Mouse (Mus musculus) kidney, embryonic 15.5 days (tissue): Measurements from ENCODE around the gene Nrcam. TPM values are rescaled to one million over a fixed set of nuclear protein-coding genes. Genes with fewer than 3 reads are reported as not detected.

Experiments used
- ATAC-seq: fragments of 200-750 bp; cut with Nextera tagmentation; replicated peaks from 2 replicates; pipeline ENCODE4 v1.8.0; 2017; ENCODE audit warnings: moderate TSS enrichment; ENCODE audit not compliant: low FRiP score
- H3K27ac ChIP-seq: fragments of 300-500 bp; sonication (generic); 2 replicates; pipeline ENCODE4 v1.5.1; 2015; ENCODE audit warnings: mild to moderate bottlenecking, inconsistent platforms
- H3K27me3 ChIP-seq: fragments of 300-500 bp; sonication (generic); 2 replicates; pipeline ENCODE4 v1.6.1; 2015; ENCODE audit warnings: inconsistent platforms
- H3K36me3 ChIP-seq: fragments of 300-500 bp; sonication (generic); 2 replicates; pipeline ENCODE4 v1.6.1; 2015; ENCODE audit warnings: inconsistent platforms
- H3K4me1 ChIP-seq: fragments of 300-500 bp; sonication (generic); 2 replicates; pipeline ENCODE4 v1.6.1; 2015; ENCODE audit warnings: inconsistent platforms
- H3K4me2 ChIP-seq: fragments of 300-500 bp; sonication (generic); 2 replicates; pipeline ENCODE4 v1.6.1; 2015; ENCODE audit warnings: moderate library complexity, mild to moderate bottlenecking, inconsistent platforms
- H3K4me3 ChIP-seq: fragments of 300-500 bp; sonication (generic); replicated peaks from 2 replicates; pipeline ENCODE4 v1.5.1; 2015; ENCODE audit warnings: mild to moderate bottlenecking, inconsistent platforms
- H3K9ac ChIP-seq: fragments of 300-500 bp; sonication (generic); 2 replicates; pipeline ENCODE4 v1.6.1; 2015; ENCODE audit warnings: mild to moderate bottlenecking, inconsistent platforms
- H3K9me3 ChIP-seq: fragments of 300-500 bp; sonication (generic); replicated peaks from 2 replicates; pipeline ENCODE4 v1.6.1; 2016; ENCODE audit warnings: inconsistent platforms
- WGBS: fragments of 180-500 bp; shearing (Covaris S2); methylation state at CpG from one replicate; pipeline ENCODE4 v1.1.7; 2015; ENCODE audit warnings: mixed read lengths; 5-methylcytosine and 5-hydroxymethylcytosine counted together
- polyA plus RNA-seq: library from polyadenylated mRNA; unstranded; fragments of >200 nt; fragmentation: Nextera tagmentation; extraction: Ambion mirVana; gene quantifications from 2 replicates; pipeline ENCODE4 v1.2.1, GENCODE M21; 2015

The Nrcam gene
- polyA plus RNA-seq, 1 experiment from 2014 or later, result 10.8 TPM

- WGBS, result 76% methylated on average over 8 of the region's 8 CpGs
- Histone ChIP-seq H3K27ac (no peak overlapping the region), H3K27me3 (no peaks in the 10 kb centered on the region), H3K36me3 (no peaks in the 10 kb centered on the region), H3K4me1 (no peaks in the 10 kb centered on the region), H3K4me3 (no peak overlapping the region), H3K9me3 (no peaks in the 10 kb centered on the region), H3K4me2 (no peak overlapping the region), H3K9ac (no peak overlapping the region)
- no peak for ATAC-seq
Measured at GRCm38 (mm10) chr12:44378431-44379161, 49.9 kb downstream of the Nrcam start.

- Histone ChIP-seq H3K4me3 (no peak overlapping the region), H3K9me3 (no peaks in the 10 kb centered on the region), H3K27me3 (no peaks in the 10 kb centered on the region), H3K27ac (no peak overlapping the region), H3K36me3 (no peaks in the 10 kb centered on the region), H3K9ac (no peak overlapping the region), H3K4me1 (no peaks in the 10 kb centered on the region), H3K4me2 (no peak overlapping the region)
- ATAC-seq, result no peak
- 95% methylated on average over 4 of the region's 4 CpGs for WGBS
Measured at GRCm38 (mm10) chr12:44380805-44381204, 52.1 kb downstream of the Nrcam start.

GRCm38 (mm10) chr12:44386398-44386797 lies 57.7 kb downstream of the Nrcam start:
- no peaks in the 10 kb centered on the region for H3K36me3 ChIP-seq
- WGBS, result 72% methylated on average over 7 of the region's 7 CpGs
- H3K27me3 ChIP-seq, result no peaks in the 10 kb centered on the region
- no peak for ATAC-seq
- no peak overlapping the region for H3K9ac ChIP-seq
- H3K4me3 ChIP-seq, result no peak overlapping the region
- no peaks in the 10 kb centered on the region for H3K4me1 ChIP-seq
- H3K27ac ChIP-seq, result no peak overlapping the region
- no peak overlapping the region for H3K4me2 ChIP-seq
- H3K9me3 ChIP-seq, result no peaks in the 10 kb centered on the region

- ATAC-seq, result no peak
- Histone ChIP-seq H3K9me3 (no peaks in the 10 kb centered on the region), H3K36me3 (no peaks in the 10 kb centered on the region), H3K4me1 (no peaks in the 10 kb centered on the region), H3K4me3 (no peak overlapping the region), H3K27ac (no peak overlapping the region), H3K27me3 (no peaks in the 10 kb centered on the region), H3K9ac (no peak overlapping the region), H3K4me2 (no peak overlapping the region)
- WGBS, result 52% methylated on average over 1 of the region's 1 CpGs
Measured at GRCm38 (mm10) chr12:44388220-44388619, 59.5 kb downstream of the Nrcam start.

- Histone ChIP-seq H3K4me2 (no peak overlapping the region), H3K9ac (no peak overlapping the region), H3K27me3 (no peaks in the 10 kb centered on the region), H3K36me3 (no peaks in the 10 kb centered on the region), H3K4me3 (no peak overlapping the region), H3K27ac (no peak overlapping the region), H3K9me3 (no peaks in the 10 kb centered on the region), H3K4me1 (no peaks in the 10 kb centered on the region)
- WGBS, result 86% methylated on average over 5 of the region's 5 CpGs
- ATAC-seq, result no peak
Measured at GRCm38 (mm10) chr12:44390391-44391137, 61.9 kb downstream of the Nrcam start.

- no peaks in the 10 kb centered on the region for H3K36me3 ChIP-seq
- H3K27me3 ChIP-seq, result no peaks in the 10 kb centered on the region
- H3K9ac ChIP-seq, result no peak overlapping the region
- H3K4me1 ChIP-seq, result no peaks in the 10 kb centered on the region
- H3K27ac ChIP-seq, result no peak overlapping the region
- ATAC-seq, result peak; percentile 46; the same call in 1 of the 2 replicates
- no peak overlapping the region for H3K4me2 ChIP-seq
- no peak overlapping the region for H3K4me3 ChIP-seq
- no peaks in the 10 kb centered on the region for H3K9me3 ChIP-seq
- 61% methylated on average over 3 of the region's 3 CpGs for WGBS
Measured at GRCm38 (mm10) chr12:44394901-44395300, 66.2 kb downstream of the Nrcam start.

GRCm38 (mm10) chr12:44397782-44398181 lies 69.1 kb downstream of the Nrcam start:
- 23% methylated on average over 5 of the region's 5 CpGs for WGBS
- Histone ChIP-seq H3K36me3 (no peaks in the 10 kb centered on the region), H3K4me1 (no peaks in the 10 kb centered on the region), H3K27ac (no peak overlapping the region), H3K4me2 (no peak overlapping the region), H3K27me3 (no peaks in the 10 kb centered on the region), H3K9me3 (no peaks in the 10 kb centered on the region), H3K9ac (no peak overlapping the region), H3K4me3 (no peak overlapping the region)
- ATAC-seq, result no peak

- Histone ChIP-seq H3K4me1 (no peaks in the 10 kb centered on the region), H3K27me3 (no peaks in the 10 kb centered on the region), H3K27ac (no peak overlapping the region), H3K9me3 (no peaks in the 10 kb centered on the region), H3K9ac (no peak overlapping the region), H3K4me2 (no peak overlapping the region), H3K4me3 (no peak overlapping the region), H3K36me3 (no peaks in the 10 kb centered on the region)
- 88% methylated on average over 1 of the region's 1 CpGs for WGBS
- no peak for ATAC-seq
Measured at GRCm38 (mm10) chr12:44402134-44402533, 73.4 kb downstream of the Nrcam start.

GRCm38 (mm10) chr12:44403270-44403669 lies 74.6 kb downstream of the Nrcam start:
- no peaks in the 10 kb centered on the region for H3K27me3 ChIP-seq
- H3K27ac ChIP-seq, result no peak overlapping the region
- H3K9me3 ChIP-seq, result no peaks in the 10 kb centered on the region
- no peaks in the 10 kb centered on the region for H3K36me3 ChIP-seq
- H3K4me1 ChIP-seq, result no peaks in the 10 kb centered on the region
- no peak overlapping the region for H3K9ac ChIP-seq
- H3K4me3 ChIP-seq, result no peak overlapping the region
- H3K4me2 ChIP-seq, result no peak overlapping the region
- 63% methylated on average over 1 of the region's 1 CpGs for WGBS
- ATAC-seq, result no peak

GRCm38 (mm10) chr12:44403731-44404424 lies 75.2 kb downstream of the Nrcam start:
- no peak overlapping the region for H3K4me2 ChIP-seq
- no peak overlapping the region for H3K27ac ChIP-seq
- ATAC-seq, result no peak
- H3K4me1 ChIP-seq, result no peaks in the 10 kb centered on the region
- no peaks in the 10 kb centered on the region for H3K9me3 ChIP-seq
- no peaks in the 10 kb centered on the region for H3K36me3 ChIP-seq
- 37% methylated on average over 3 of the region's 3 CpGs for WGBS
- no peaks in the 10 kb centered on the region for H3K27me3 ChIP-seq
- H3K4me3 ChIP-seq, result no peak overlapping the region
- no peak overlapping the region for H3K9ac ChIP-seq

GRCm38 (mm10) chr12:44409786-44410185 lies 81.1 kb downstream of the Nrcam start:
- Histone ChIP-seq H3K27ac (no peak overlapping the region), H3K9ac (no peak overlapping the region), H3K36me3 (no peaks in the 10 kb centered on the region), H3K4me1 (no peaks in the 10 kb centered on the region), H3K4me3 (no peak overlapping the region), H3K4me2 (no peak overlapping the region), H3K27me3 (no peaks in the 10 kb centered on the region), H3K9me3 (no peaks in the 10 kb centered on the region)
- ATAC-seq, result no peak
- WGBS, result 87% methylated on average over 4 of the region's 4 CpGs

- Histone ChIP-seq H3K4me3 (no peak overlapping the region), H3K4me1 (no peaks in the 10 kb centered on the region), H3K9me3 (no peaks in the 10 kb centered on the region), H3K4me2 (no peak overlapping the region), H3K36me3 (no peaks in the 10 kb centered on the region), H3K27ac (no peak overlapping the region), H3K27me3 (no peaks in the 10 kb centered on the region), H3K9ac (no peak overlapping the region)
- 83% methylated on average over 3 of the region's 3 CpGs for WGBS
- ATAC-seq, result no peak
Measured at GRCm38 (mm10) chr12:44411031-44411430, 82.3 kb downstream of the Nrcam start.
